15 mouse cellular contexts compared by ENCODE assay signal in genomic region chr5:139363858-139364257, GRCm38 (mm10). TPM values are rescaled to one million over a fixed set of nuclear protein-coding genes. Genes with fewer than 3 reads are reported as not detected.
DNase-seq lines count a peak whose midpoint lies in the region; ATAC-seq and TF ChIP-seq lines count a peak whose summit lies in the region.
"Had no signal": no experiment of that assay in that cellular context is flagged by ENCODE, and none has a peak within 500 bp of the region (broad histone marks: within the 10 kb centered on the region; RNA-seq: fewer than 3 reads in every experiment).

No protein-coding gene starts in this region.

- no peaks in the 10 kb centered on the region for H3K36me3 ChIP-seq in kidney, adult 2 months (ENCODE audit: control insufficient read depth, insufficient read depth, low read length)
- H3K36me3 ChIP-seq in kidney, embryonic 15.5 days: peaks cover 14% of the 10 kb centered on the region; the same call in 1 of the 2 replicates

- no peaks in the 10 kb centered on the region for H3K9me3 ChIP-seq in kidney, embryonic 15.5 days (replicated peaks)
- H3K9me3 ChIP-seq: neural tube, embryonic 12.5 days had no signal

- peak overlapping the region; percentile 89 for H3K27ac ChIP-seq in gastrocnemius, adult 2 months
- H3K27ac ChIP-seq in kidney, adult 2 months (ENCODE audit: insufficient read depth, low read depth, low read length): no peak overlapping the region
- H3K27ac ChIP-seq in kidney, embryonic 15.5 days: no peak overlapping the region
- peak overlapping the region; percentile 54 for H3K27ac ChIP-seq in brown adipose tissue, adult 24 weeks (replicated peaks; ENCODE audit: low read depth, low read length)
- H3K27ac ChIP-seq: neural tube, embryonic 12.5 days had no signal

- no peak for TF ChIP-seq POLR2A in kidney, adult 2 months (IDR thresholded peaks at IDR 0.05; ENCODE audit: low read depth, low read length)

- no peak overlapping the region for H3K9ac ChIP-seq in kidney, embryonic 15.5 days
- H3K9ac ChIP-seq: neural tube, embryonic 12.5 days had no signal

- no peak for TF ChIP-seq CTCF in gastrocnemius, adult 2 months (IDR thresholded peaks at IDR 0.05)
- TF ChIP-seq CTCF in kidney, adult 2 months (conservative IDR thresholded peaks at IDR 0.05; ENCODE audit: insufficient read depth, insufficient read length, low read depth, low read length): no peak

- H3K4me1 ChIP-seq in kidney, adult 2 months (ENCODE audit: control insufficient read depth, insufficient read depth, low read length): peaks cover 19% of the 10 kb centered on the region
- H3K4me1 ChIP-seq in kidney, embryonic 15.5 days: peaks cover 17% of the 10 kb centered on the region
- peaks cover 11% of the 10 kb centered on the region for H3K4me1 ChIP-seq in brown adipose tissue, adult 24 weeks (ENCODE audit: control insufficient read depth, insufficient read depth, insufficient read length, low read length)

- no peak for ATAC-seq in kidney, embryonic 15.5 days (replicated peaks; ENCODE audit: low FRiP score)

- intact Hi-C loops in gastrocnemius, adult 2 months (cut with DNase I): loop anchor here (1.0 to 5.0 kb wide), 3 partner anchors 34 to 141 kb away; partner anchors contain the start of gene 3110082I17Rik

- H3K27me3 ChIP-seq in kidney, adult 2 months (replicated peaks; ENCODE audit: control insufficient read depth, insufficient read depth, low read length): no peaks in the 10 kb centered on the region
- H3K27me3 ChIP-seq in kidney, embryonic 15.5 days: no peaks in the 10 kb centered on the region
- H3K27me3 ChIP-seq: neural tube, embryonic 12.5 days had no signal

- H3K4me3 ChIP-seq in gastrocnemius, adult 2 months: peak overlapping the region; percentile 64
- no peak overlapping the region for H3K4me3 ChIP-seq in kidney, adult 2 months (ENCODE audit: insufficient read depth, low read depth, low read length)
- no peak overlapping the region for H3K4me3 ChIP-seq in kidney, embryonic 15.5 days (replicated peaks)
- H3K4me3 ChIP-seq in brown adipose tissue, adult 24 weeks (ENCODE audit: insufficient read depth, low read depth, low read length): peak overlapping the region; percentile 14; the same call in 1 of the 2 replicates
- H3K4me3 ChIP-seq: neural tube, embryonic 12.5 days had no signal

- H3K4me2 ChIP-seq in kidney, embryonic 15.5 days: no peak overlapping the region
- H3K4me2 ChIP-seq: neural tube, embryonic 12.5 days had no signal

- WGBS in kidney, adult 2 months: 46% methylated on average over 7 of the region's 7 CpGs
- WGBS in kidney, embryonic 15.5 days: 72% methylated on average over 7 of the region's 7 CpGs

- DNase-seq in gastrocnemius, adult 2 months: peak; percentile 43
- DNase-seq in gastrocnemius, adult 8-10 months (ENCODE audit: low spot score in 2 of 2): no peak
- DNase-seq in kidney, adult 2 months: peak; percentile 12
- DNase-seq in lung, postnatal 10 days: peak; percentile 50
- DNase-seq in lung, postnatal 14 days: no peak
- no peak for DNase-seq in adrenal gland, adult 8-10 months

RNA-seq across cellular contexts. Expression of gene Cyp2w1, which starts 11.4 kb away (rescaled TPM):
- not detected for total RNA-seq in gastrocnemius, adult 2 months (2021)
- not detected for total RNA-seq in gastrocnemius, adult 8-10 months (2022)
- polyA plus RNA-seq in kidney, adult 2 months (2012; rRNA removed): not detected in 2 replicates
- polyA plus RNA-seq in kidney, embryonic 15.5 days (2015; fragmentation: Nextera tagmentation; extraction: Ambion mirVana): 0.16 and 0.60 TPM in 2 replicates
- not detected in 2 replicates for polyA plus RNA-seq in brown adipose tissue, adult 24 weeks (2012; ENCODE audit: insufficient read depth, insufficient read length, missing spikeins)
- not detected for total RNA-seq in adrenal gland, adult 8-10 months (2022)
- total RNA-seq: adrenal gland, adult 18-20 months; gastrocnemius, postnatal 4 days; megakaryocyte progenitor cell, adult 5-6 weeks had no signal
- polyA plus RNA-seq: heart, embryonic 16.5 days; kidney, embryonic 14.5 days; neural tube, embryonic 12.5 days; thymus, postnatal 0 days had no signal

RNA-seq across cellular contexts. Expression of gene Cox19, which starts 12.6 kb away (rescaled TPM):
- 10 to 100 TPM; 48.7 to 69.6 TPM for total RNA-seq in gastrocnemius, adult 2 months (2021)
- 10 to 100 TPM; 46.5 to 60.3 (median 57.4) TPM for total RNA-seq in gastrocnemius, adult 8-10 months (2022)
- 114 and 125 TPM in 2 replicates for polyA plus RNA-seq in kidney, adult 2 months (2012; rRNA removed)
- 96.2 and 102 TPM in 2 replicates for polyA plus RNA-seq in kidney, embryonic 15.5 days (2015; fragmentation: Nextera tagmentation; extraction: Ambion mirVana)
- 250 and 278 TPM in 2 replicates for polyA plus RNA-seq in brown adipose tissue, adult 24 weeks (2012; ENCODE audit: insufficient read depth, insufficient read length, missing spikeins)
- 10 to 100 TPM; 59.6 to 79.9 (median 66.5) TPM for total RNA-seq in adrenal gland, adult 8-10 months (2022)

RNA-seq across cellular contexts. Expression of gene Gpr146, which starts 13.6 kb away (rescaled TPM):
- 10 to 100 TPM; 26.5 to 41.2 TPM for total RNA-seq in gastrocnemius, adult 2 months (2021)
- total RNA-seq in gastrocnemius, adult 8-10 months (2022): 10 to 100 TPM; 20.9 to 28.6 (median 25.4) TPM
- 39.1 and 43.0 TPM in 2 replicates for polyA plus RNA-seq in kidney, adult 2 months (2012; rRNA removed)
- polyA plus RNA-seq in kidney, embryonic 15.5 days (2015; fragmentation: Nextera tagmentation; extraction: Ambion mirVana): 4.1 and 5.4 TPM in 2 replicates
- polyA plus RNA-seq in brown adipose tissue, adult 24 weeks (2012; ENCODE audit: insufficient read depth, insufficient read length, missing spikeins): 18.1 and 19.7 TPM in 2 replicates
- 10 to 100 TPM; 13.6 to 25.0 (median 18.1) TPM for total RNA-seq in adrenal gland, adult 8-10 months (2022)

RNA-seq across cellular contexts. Expression of gene Adap1, which starts 38.4 kb away (rescaled TPM):
- 1 to 10 TPM in 1 of 2 experiments, under 1 TPM in 1; 0.89 to 1.0 TPM for total RNA-seq in gastrocnemius, adult 2 months (2021)
- 1 to 10 TPM in 1 of 4 experiments, under 1 TPM in 3; 0.44 to 2.0 (median 0.64) TPM for total RNA-seq in gastrocnemius, adult 8-10 months (2022)
- 29.5 and 34.2 TPM in 2 replicates for polyA plus RNA-seq in kidney, adult 2 months (2012; rRNA removed)
- 2.1 and 2.2 TPM in 2 replicates for polyA plus RNA-seq in kidney, embryonic 15.5 days (2015; fragmentation: Nextera tagmentation; extraction: Ambion mirVana)
- 14.9 and 20.4 TPM in 2 replicates for polyA plus RNA-seq in brown adipose tissue, adult 24 weeks (2012; ENCODE audit: insufficient read depth, insufficient read length, missing spikeins)
- 1 to 10 TPM; 2.5 to 7.0 (median 3.9) TPM for total RNA-seq in adrenal gland, adult 8-10 months (2022)

RNA-seq across cellular contexts. Expression of gene C130050O18Rik, which starts 41.2 kb away (rescaled TPM):
- total RNA-seq in gastrocnemius, adult 2 months (2021): under 1 TPM; 0.15 to 0.33 TPM
- total RNA-seq in gastrocnemius, adult 8-10 months (2022): under 1 TPM in 2 of 4 experiments, not detected in 2; 0.15 to 0.27 TPM
- 3.0 and 4.3 TPM in 2 replicates for polyA plus RNA-seq in kidney, adult 2 months (2012; rRNA removed)
- polyA plus RNA-seq in kidney, embryonic 15.5 days (2015; fragmentation: Nextera tagmentation; extraction: Ambion mirVana): 0.60 and 1.2 TPM in 2 replicates
- polyA plus RNA-seq in brown adipose tissue, adult 24 weeks (2012; ENCODE audit: insufficient read depth, insufficient read length, missing spikeins): 1.3 TPM in 1 of 2 replicates, not detected in the other
- total RNA-seq in adrenal gland, adult 8-10 months (2022): 1 to 10 TPM in 3 of 4 experiments, under 1 TPM in 1; 0.94 to 1.4 (median 1.2) TPM

Comparison
In these comparisons a context has a peak if more than half of its experiments do, and no peak if none do; other contexts are left out.
1. DNase-seq: peak in gastrocnemius, adult 2 months (single experiment), kidney, adult 2 months (single experiment) and lung, postnatal 10 days (single experiment); none in gastrocnemius, adult 8-10 months (0 of 2), lung, postnatal 14 days (single experiment) and adrenal gland, adult 8-10 months (single experiment).
2. H3K27ac ChIP-seq: peak in gastrocnemius, adult 2 months (single experiment) and brown adipose tissue, adult 24 weeks (single experiment); none in kidney, adult 2 months (single experiment) and kidney, embryonic 15.5 days (single experiment).
3. H3K4me3 ChIP-seq: peak in gastrocnemius, adult 2 months (single experiment) and brown adipose tissue, adult 24 weeks (single experiment); none in kidney, adult 2 months (single experiment) and kidney, embryonic 15.5 days (single experiment).